Mouse (Mus musculus): ENCODE measurements around the gene Frrs1l.

- TF ChIP-seq CTCF (IDR thresholded peaks at IDR 0.05; ENCODE audit: low read depth) (no peak), EP300 (IDR thresholded peaks at IDR 0.05; ENCODE audit: low read depth) (no peak)
Measured at GRCm38 (mm10) chr4:57002751-57003150, 12.6 kb upstream of the Frrs1l start.

Measured in liver, postnatal 0 days (tissue).